Mouse (Mus musculus) myocyte (in vitro differentiated cells): ENCODE data around the gene Trnt1. TPM values are rescaled to one million over a fixed set of nuclear protein-coding genes. Genes with fewer than 3 reads are reported as not detected.

Experiments used
- H3K27me3 ChIP-seq: one replicate; pipeline ENCODE4 v1.6.1; 2011; ENCODE audit not compliant: control insufficient read depth, insufficient read depth, insufficient read length
- H3K36me3 ChIP-seq: one replicate; pipeline ENCODE4 v1.6.1; 2011; ENCODE audit not compliant: control insufficient read depth, insufficient read depth
- H3K4me2 ChIP-seq: one replicate; pipeline ENCODE4 v1.6.1; 2011; ENCODE audit warnings: low read depth, control low read depth
- H3K4me3 ChIP-seq: one replicate; pipeline ENCODE4 v1.5.1; 2011; ENCODE audit warnings: mild to moderate bottlenecking, control low read depth, moderate library complexity
- H3K79me2 ChIP-seq: one replicate; pipeline ENCODE4 v1.6.1; 2011; ENCODE audit not compliant: control insufficient read depth, insufficient read depth
- H3ac ChIP-seq: one replicate; pipeline ENCODE4 v1.6.1; 2011; ENCODE audit not compliant: control insufficient read depth, insufficient read length
- CEBPB ChIP-seq: IDR thresholded peaks from 2 replicates; pipeline ENCODE4 v1.6.1; 2011; ENCODE audit warnings: mild to moderate bottlenecking, moderate library complexity; ENCODE audit not compliant: poor library complexity, insufficient read depth, severe bottlenecking
- E2F4 ChIP-seq: IDR thresholded peaks from one replicate; pipeline ENCODE4 v1.6.1; 2011; ENCODE audit warnings: mild to moderate bottlenecking, control low read depth, moderate library complexity; ENCODE audit not compliant: insufficient read depth
- MAX ChIP-seq: IDR thresholded peaks from one replicate; pipeline ENCODE4 v1.6.1; 2011; ENCODE audit warnings: low read depth, mild to moderate bottlenecking, control low read depth
- MYOD1 ChIP-seq, 3 experiments: IDR thresholded peaks; one replicate each; pipeline ENCODE4 v1.6.1; 2011; ENCODE audit warnings: control low read depth in 2 of 3, low read depth in 2 of 3, mild to moderate bottlenecking in 2 of 3, moderate library complexity in 1 of 3; ENCODE audit not compliant: insufficient read length in 2 of 3, control insufficient read depth in 1 of 3
- MYOG ChIP-seq, 3 experiments: IDR thresholded peaks; one replicate each; pipeline ENCODE4 v1.6.1; 2011; ENCODE audit warnings: control low read depth in 2 of 3, low read depth in 2 of 3, mild to moderate bottlenecking in 2 of 3; ENCODE audit not compliant: insufficient read length in 2 of 3, control insufficient read depth in 1 of 3, insufficient read depth in 1 of 3
- POLR2A ChIP-seq: IDR thresholded peaks from one replicate; pipeline ENCODE4 v1.6.1; 2011; ENCODE audit warnings: low read depth, mild to moderate bottlenecking, control low read depth, moderate library complexity; ENCODE audit not compliant: insufficient read length
- POLR2AphosphoS2 ChIP-seq: IDR thresholded peaks from one replicate; pipeline ENCODE4 v1.6.1; 2011; ENCODE audit warnings: low read depth, control low read depth; ENCODE audit not compliant: insufficient read length
- REST ChIP-seq: IDR thresholded peaks from one replicate; pipeline ENCODE4 v1.6.1; 2011; ENCODE audit warnings: mild to moderate bottlenecking, control low read depth, moderate library complexity; ENCODE audit not compliant: insufficient read depth, insufficient read length
- SRF ChIP-seq: IDR thresholded peaks from one replicate; pipeline ENCODE4 v1.6.1; 2011; ENCODE audit warnings: low read depth; ENCODE audit not compliant: control insufficient read depth, insufficient read length
- TCF12 ChIP-seq: IDR thresholded peaks from one replicate; pipeline ENCODE4 v1.6.1; 2011; ENCODE audit warnings: mild to moderate bottlenecking, control low read depth; ENCODE audit not compliant: poor library complexity, insufficient read depth, severe bottlenecking
- TCF3 ChIP-seq: IDR thresholded peaks from one replicate; pipeline ENCODE4 v1.6.1; 2011; ENCODE audit warnings: low read depth, control low read depth; ENCODE audit not compliant: insufficient read length
- USF1 ChIP-seq: IDR thresholded peaks from one replicate; pipeline ENCODE4 v1.6.1; 2011; ENCODE audit warnings: low read depth, mild to moderate bottlenecking, control low read depth, moderate library complexity
- polyA plus RNA-seq: library from polyadenylated mRNA; unstranded; fragments of >200 nt; fragmentation: generic; extraction: Trizol; gene quantifications from one replicate; pipeline ENCODE4 v1.2.1, GENCODE M21; 2012; ENCODE audit warnings: missing spikeins

Gene Trnt1
- polyA plus RNA-seq = 14.0 TPM

DNA sequence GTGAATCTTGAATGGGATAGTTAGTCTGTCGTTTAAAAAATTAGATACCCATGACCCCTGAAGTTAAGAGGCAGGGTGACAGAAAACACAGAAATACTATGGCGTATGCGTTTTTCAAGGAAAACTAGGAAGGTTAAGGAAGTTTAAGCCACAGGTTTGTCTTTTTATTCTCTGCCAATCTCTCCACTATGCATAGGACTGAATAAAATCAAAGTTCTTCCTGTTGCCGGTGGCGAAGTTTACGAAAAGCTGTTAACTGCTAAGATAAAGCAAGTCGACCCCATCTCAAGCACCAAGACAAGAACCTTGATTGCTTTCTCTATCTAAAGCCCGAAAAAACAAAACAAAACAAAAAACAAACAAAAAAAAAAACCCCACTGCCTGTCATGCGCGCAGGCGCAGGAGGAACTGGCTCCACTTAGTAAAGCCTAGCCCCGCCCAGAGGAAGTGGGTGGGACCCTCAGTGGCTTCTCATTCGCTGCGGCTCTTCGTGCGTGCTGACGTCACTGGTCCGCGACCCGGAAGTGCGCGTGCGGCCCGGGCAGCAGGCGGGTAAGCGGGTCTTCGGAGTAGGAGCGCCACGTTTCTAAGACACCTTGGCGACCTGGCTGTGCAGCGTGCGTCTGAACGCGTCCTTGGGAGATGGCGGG lies at the start of gene Trnt1:
Gene Trnt1 (plus strand): TSS at position 481 of the 650 bp plus-strand sequence.
- Histone ChIP-seq H3K4me3 (peak within 1 kb of the TSS; percentile 96), H3K27me3 (no peaks in the 10 kb centered on the region)
- TF ChIP-seq MYOD1 (IDR thresholded peaks at IDR 0.05; ENCODE audit: control insufficient read depth in 1 of 3, insufficient read length in 2 of 3, low read depth in 2 of 3) (no peak), SRF (peak; percentile 70), POLR2A (peak; percentile 76), E2F4 (peak; percentile 14), TCF3 (no peak), MYOG (IDR thresholded peaks at IDR 0.05; ENCODE audit: control insufficient read depth in 1 of 3, insufficient read depth in 1 of 3, insufficient read length in 2 of 3, low read depth in 2 of 3) (no peak), USF1 (no peak), CEBPB (no peak), TCF12 (no peak), MAX (peak; percentile 23), REST (no peak), POLR2AphosphoS2 (peak; percentile 82)

GRCm38 (mm10) chr6:106725642-106726041 lies 43.3 kb upstream of the Trnt1 start:
- TF ChIP-seq MYOD1 (IDR thresholded peaks at IDR 0.05; ENCODE audit: control insufficient read depth in 1 of 3, insufficient read length in 2 of 3, low read depth in 2 of 3) (no peak), SRF (no peak), MYOG (IDR thresholded peaks at IDR 0.05; ENCODE audit: control insufficient read depth in 1 of 3, insufficient read depth in 1 of 3, insufficient read length in 2 of 3, low read depth in 2 of 3) (no peak), REST (no peak), USF1 (no peak), POLR2A (no peak), E2F4 (no peak), MAX (no peak), CEBPB (no peak), TCF3 (no peak), TCF12 (no peak), POLR2AphosphoS2 (no peak)

More for the DNA sequence above, at the start of gene Trnt1:
- no peaks in the 10 kb centered on the region for H3K36me3 ChIP-seq
- peaks cover 24% of the 10 kb centered on the region for H3K79me2 ChIP-seq
- peak within 1 kb of the TSS; percentile 16 for H3ac ChIP-seq
- peak within 1 kb of the TSS; percentile 96 for H3K4me2 ChIP-seq

GRCm38 (mm10) chr6:106726078-106726477 lies 42.8 kb upstream of the Trnt1 start:
- TF ChIP-seq MAX (no peak), TCF12 (no peak), SRF (no peak), E2F4 (no peak), REST (no peak), MYOD1 (IDR thresholded peaks at IDR 0.05; ENCODE audit: control insufficient read depth in 1 of 3, insufficient read length in 2 of 3, low read depth in 2 of 3) (no peak), TCF3 (no peak), CEBPB (no peak), MYOG (IDR thresholded peaks at IDR 0.05; ENCODE audit: control insufficient read depth in 1 of 3, insufficient read depth in 1 of 3, insufficient read length in 2 of 3, low read depth in 2 of 3) (no peak), USF1 (no peak), POLR2AphosphoS2 (no peak), POLR2A (no peak)
- Histone ChIP-seq H3K4me2 (no peak overlapping the region), H3ac (no peak overlapping the region), H3K4me3 (no peak overlapping the region), H3K27me3 (no peaks in the 10 kb centered on the region), H3K79me2 (no peaks in the 10 kb centered on the region), H3K36me3 (no peaks in the 10 kb centered on the region)

More at GRCm38 (mm10) chr6:106725642-106726041, 43.3 kb upstream of the Trnt1 start:
- Histone ChIP-seq H3ac (no peak overlapping the region), H3K27me3 (no peaks in the 10 kb centered on the region), H3K4me2 (no peak overlapping the region), H3K4me3 (no peak overlapping the region), H3K36me3 (no peaks in the 10 kb centered on the region), H3K79me2 (no peaks in the 10 kb centered on the region)

- Histone ChIP-seq H3K4me2 (no peak overlapping the region), H3K4me3 (no peak overlapping the region)
- TF ChIP-seq USF1 (no peak), SRF (no peak), TCF3 (no peak), REST (no peak), POLR2A (no peak), TCF12 (no peak), CEBPB (no peak), E2F4 (no peak), POLR2AphosphoS2 (no peak)
Measured at GRCm38 (mm10) chr6:106727703-106728102, 41.2 kb upstream of the Trnt1 start.

More at GRCm38 (mm10) chr6:106727703-106728102, 41.2 kb upstream of the Trnt1 start:
- H3ac ChIP-seq = no peak overlapping the region
- H3K79me2 ChIP-seq = no peaks in the 10 kb centered on the region
- no peaks in the 10 kb centered on the region for H3K36me3 ChIP-seq
- no peaks in the 10 kb centered on the region for H3K27me3 ChIP-seq
